Mouse (Mus musculus) ES-Bruce4 (cell line): Measurements from ENCODE around the gene Ubtf. TPM values are rescaled to one million over a fixed set of nuclear protein-coding genes. Genes with fewer than 3 reads are reported as not detected.
A peak's percentile ranks its signal among the peaks of the same experiment; 100 is the strongest.

ENCODE experiments used
- H3K27ac ChIP-seq: 2 replicates; pipeline ENCODE4 v1.5.1; 2012; ENCODE audit warnings: low read length, inconsistent platforms; ENCODE audit not compliant: insufficient read depth
- H3K27me3 ChIP-seq: 2 replicates; pipeline ENCODE4 v1.6.1; 2012; ENCODE audit warnings: mild to moderate bottlenecking, low read length, inconsistent platforms; ENCODE audit not compliant: control insufficient read depth, poor library complexity, insufficient read depth, severe bottlenecking
- H3K36me3 ChIP-seq: 2 replicates; pipeline ENCODE4 v1.6.1; 2012; ENCODE audit warnings: inconsistent platforms, mild to moderate bottlenecking, low read length, moderate library complexity; ENCODE audit not compliant: control insufficient read depth, poor library complexity, insufficient read depth, severe bottlenecking
- H3K4me1 ChIP-seq: one replicate; pipeline ENCODE4 v1.8.1; 2011; ENCODE audit warnings: low read length; ENCODE audit not compliant: control insufficient read depth, insufficient read depth
- H3K4me3 ChIP-seq: 2 replicates; pipeline ENCODE4 v1.5.1; 2011; ENCODE audit warnings: low read depth, mild to moderate bottlenecking, low read length
- H3K9ac ChIP-seq: 2 replicates; pipeline ENCODE4 v1.6.1; 2012; ENCODE audit warnings: low read depth, mild to moderate bottlenecking, inconsistent platforms; ENCODE audit not compliant: poor library complexity, severe bottlenecking
- H3K9me3 ChIP-seq: replicated peaks from 2 replicates; pipeline ENCODE4 v1.6.1; 2012; ENCODE audit warnings: mild to moderate bottlenecking, low read length, inconsistent platforms; ENCODE audit not compliant: control insufficient read depth, poor library complexity, insufficient read depth, severe bottlenecking
- CTCF ChIP-seq: IDR thresholded peaks from one replicate; pipeline ENCODE4 v1.8.1; 2011; ENCODE audit warnings: low read depth, low read length
- EP300 ChIP-seq: IDR thresholded peaks from 2 replicates; pipeline ENCODE4 v1.6.1; 2011; ENCODE audit warnings: low read depth, low read length; ENCODE audit not compliant: insufficient read depth
- POLR2A ChIP-seq: IDR thresholded peaks from one replicate; pipeline ENCODE4 v1.8.1; 2011; ENCODE audit warnings: low read length; ENCODE audit not compliant: insufficient read depth
- polyA plus RNA-seq: library from polyadenylated mRNA; stranded (reverse); fragments of >200 nt; gene quantifications from 2 replicates; pipeline ENCODE4 v1.2.4, GENCODE M21; 2011; ENCODE audit warnings: low read depth; ENCODE audit not compliant: missing spikeins, insufficient read depth, insufficient read length

Gene Ubtf
- polyA plus RNA-seq, 1 experiment = 82.0 TPM

DNA sequence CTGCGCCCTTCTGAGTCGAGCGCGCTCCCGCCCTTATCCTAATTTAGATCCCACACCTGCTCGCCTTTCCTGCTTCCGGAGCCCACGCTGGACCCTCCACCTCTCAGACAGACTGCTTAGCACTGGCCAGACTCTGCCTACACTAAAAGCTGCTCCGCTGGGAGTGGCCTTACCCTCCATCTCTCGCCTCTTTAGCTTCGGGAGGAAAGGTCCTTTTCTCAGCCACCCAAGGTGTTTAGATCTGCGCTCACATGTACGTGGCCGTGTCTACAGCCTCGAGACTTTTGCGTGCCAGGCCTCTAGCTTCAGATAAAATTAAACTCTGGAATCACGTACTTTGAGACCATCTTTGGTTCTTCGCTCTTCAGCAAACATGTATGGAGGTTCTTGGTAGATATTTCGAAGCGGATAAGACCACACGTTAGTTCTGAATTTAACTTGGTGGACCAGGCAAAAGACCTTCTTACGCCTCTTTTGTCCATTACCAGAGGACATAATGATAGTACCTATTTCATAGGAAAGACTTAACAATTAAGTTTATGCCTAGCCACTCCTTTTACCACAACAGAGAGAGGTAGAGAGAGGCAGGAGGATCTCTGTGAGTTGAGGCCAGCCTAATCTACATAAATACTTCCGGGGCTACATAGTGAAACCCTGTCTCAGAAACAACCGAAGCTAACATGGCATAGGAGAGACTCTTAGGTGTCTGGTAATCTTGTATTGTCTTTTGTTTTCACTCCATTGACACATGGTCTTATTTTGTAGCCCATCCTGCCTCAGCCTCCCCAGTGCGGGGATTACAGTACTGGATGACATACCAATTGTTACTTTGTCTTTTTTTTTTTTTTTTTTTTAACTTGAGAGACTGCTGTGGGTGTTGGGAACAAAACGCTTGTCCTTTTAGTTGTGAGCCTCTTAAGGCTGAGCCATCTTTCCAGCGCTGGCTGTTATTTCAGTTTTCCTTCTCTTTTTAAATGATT is 21.7 kb downstream of the Ubtf start:
- peak overlapping the region; percentile 99 for H3K9ac ChIP-seq
- peaks cover 3% of the 10 kb centered on the region for H3K4me1 ChIP-seq
- H3K27me3 ChIP-seq = no peaks in the 10 kb centered on the region
- no peaks in the 10 kb centered on the region for H3K9me3 ChIP-seq
- H3K4me3 ChIP-seq = peak overlapping the region; percentile 80
- peak overlapping the region; percentile 92 for H3K27ac ChIP-seq
- peaks cover 16% of the 10 kb centered on the region for H3K36me3 ChIP-seq
- TF ChIP-seq POLR2A = no peak
- TF ChIP-seq EP300 = no peak
- no peak for TF ChIP-seq CTCF

DNA sequence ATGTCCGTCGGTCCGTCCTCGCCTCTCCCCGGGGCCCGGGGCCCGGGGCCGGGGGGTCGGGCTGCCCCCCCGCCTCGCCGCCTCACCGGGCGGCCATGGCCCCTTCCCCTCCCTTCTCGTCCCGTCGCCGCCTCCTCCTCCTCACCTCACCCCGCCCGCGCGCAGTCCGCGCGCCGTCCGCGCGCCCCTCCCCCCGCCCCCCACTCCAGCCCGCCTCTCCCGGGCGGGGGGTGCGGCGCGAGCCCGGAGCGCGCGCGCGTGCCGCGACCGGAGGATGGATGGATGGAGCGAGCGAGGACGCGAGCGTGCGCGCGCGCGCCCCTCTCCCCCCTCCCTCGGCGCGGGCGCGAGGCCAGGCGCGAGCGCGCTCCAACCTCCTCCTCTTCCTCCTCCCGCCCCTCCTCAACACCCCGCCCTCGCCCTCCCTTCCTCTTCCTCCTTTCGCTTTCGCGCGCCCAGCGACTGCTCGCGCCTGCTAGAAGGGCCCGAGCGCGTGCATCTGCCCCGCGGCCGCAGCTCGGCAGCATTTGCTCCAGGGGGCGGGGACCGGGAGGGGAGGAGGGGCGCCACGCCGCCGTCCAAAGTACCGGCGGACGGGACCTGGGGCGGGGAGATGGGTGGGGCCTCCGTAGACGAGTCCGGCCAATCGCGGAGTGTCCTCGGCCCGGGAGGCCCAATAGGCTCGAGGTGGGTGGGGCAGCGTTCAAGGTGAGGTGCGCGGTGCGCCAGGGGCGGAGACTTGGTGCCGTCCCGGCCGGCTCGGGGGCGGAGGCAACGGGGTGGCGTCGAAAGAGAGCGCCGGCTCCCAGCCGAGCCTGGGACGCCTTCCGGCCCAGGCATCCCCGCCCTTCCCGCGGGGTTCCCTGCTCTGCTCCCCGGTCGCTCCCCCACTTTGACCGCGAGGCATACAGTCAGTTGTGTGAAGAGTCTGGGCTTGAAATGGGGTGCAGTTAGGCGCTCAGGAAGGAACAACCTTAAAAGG is 22.8 kb downstream of the Ubtf start, which contains the start of gene Atxn7l3:
Atxn7l3 (minus strand) TSS at position 141 of the 982 bp plus-strand sequence.
- peak; percentile 64 for TF ChIP-seq POLR2A
- TF ChIP-seq CTCF = no peak
- TF ChIP-seq EP300 = 0 out of 2 replicates have a peak, but pooled peaks have one; percentile 5
- H3K4me1 ChIP-seq = peaks cover 3% of the 10 kb centered on the region
- peaks cover 27% of the 10 kb centered on the region for H3K36me3 ChIP-seq
- peak within 1 kb of the TSS; percentile 92 for H3K27ac ChIP-seq
- H3K27me3 ChIP-seq = no peaks in the 10 kb centered on the region
- peak within 1 kb of the TSS; percentile 80 for H3K4me3 ChIP-seq
- peak within 1 kb of the TSS; percentile 99 for H3K9ac ChIP-seq
- H3K9me3 ChIP-seq = no peaks in the 10 kb centered on the region

DNA sequence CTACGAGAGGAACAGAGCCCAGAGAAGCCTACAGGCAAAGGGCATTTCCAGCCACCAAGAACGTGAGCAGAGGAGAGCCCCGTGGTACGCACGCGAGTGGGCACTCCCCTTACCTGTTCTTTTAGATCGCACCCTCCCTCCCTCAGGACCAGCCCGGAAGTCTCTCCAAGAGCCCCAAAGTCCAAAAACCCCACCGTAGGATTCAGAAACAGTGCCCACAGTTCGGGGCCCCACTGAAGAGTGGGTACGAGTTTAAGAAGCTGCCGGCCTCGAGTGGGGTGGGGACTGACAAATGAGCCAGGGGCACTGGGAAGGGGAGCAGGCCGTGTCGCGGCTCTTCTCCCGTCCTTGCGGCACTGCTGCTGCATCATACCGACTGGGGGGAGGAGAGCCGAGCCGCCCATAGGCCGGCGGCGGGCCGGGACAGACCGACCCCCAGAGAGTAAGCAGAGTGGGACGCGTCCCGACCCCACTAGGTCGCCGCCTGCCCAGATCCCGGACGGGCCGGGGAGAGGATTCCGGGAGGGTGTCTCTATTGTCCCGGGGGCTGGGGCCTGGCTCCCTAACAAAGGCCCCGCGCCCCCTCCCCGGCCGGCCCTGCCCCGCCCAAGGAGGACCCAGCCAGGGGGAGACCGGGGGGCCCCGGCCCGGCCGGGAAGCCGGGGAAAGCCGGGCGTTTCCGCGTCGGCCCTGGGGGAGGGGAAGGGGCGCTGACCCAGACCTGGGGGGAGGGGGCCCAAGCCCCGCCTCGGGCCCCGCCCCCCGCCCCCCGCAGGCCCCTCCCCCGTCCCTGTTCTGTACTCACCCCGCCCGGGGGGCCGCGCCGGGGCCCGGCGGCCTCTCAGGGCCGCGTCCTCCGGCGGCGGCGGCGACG is 23.7 kb downstream of the Ubtf start:
- H3K9me3 ChIP-seq = no peaks in the 10 kb centered on the region
- H3K9ac ChIP-seq = peak overlapping the region; percentile 99
- TF ChIP-seq POLR2A = no peak
- no peak for TF ChIP-seq CTCF
- no peak for TF ChIP-seq EP300
- H3K36me3 ChIP-seq = peaks cover 35% of the 10 kb centered on the region
- 0 out of 2 replicates have a peak overlapping the region, but pooled peaks have one; percentile 43 for H3K27ac ChIP-seq
- H3K4me3 ChIP-seq = peak overlapping the region; percentile 64
- H3K27me3 ChIP-seq = no peaks in the 10 kb centered on the region
- peaks cover 3% of the 10 kb centered on the region for H3K4me1 ChIP-seq

DNA sequence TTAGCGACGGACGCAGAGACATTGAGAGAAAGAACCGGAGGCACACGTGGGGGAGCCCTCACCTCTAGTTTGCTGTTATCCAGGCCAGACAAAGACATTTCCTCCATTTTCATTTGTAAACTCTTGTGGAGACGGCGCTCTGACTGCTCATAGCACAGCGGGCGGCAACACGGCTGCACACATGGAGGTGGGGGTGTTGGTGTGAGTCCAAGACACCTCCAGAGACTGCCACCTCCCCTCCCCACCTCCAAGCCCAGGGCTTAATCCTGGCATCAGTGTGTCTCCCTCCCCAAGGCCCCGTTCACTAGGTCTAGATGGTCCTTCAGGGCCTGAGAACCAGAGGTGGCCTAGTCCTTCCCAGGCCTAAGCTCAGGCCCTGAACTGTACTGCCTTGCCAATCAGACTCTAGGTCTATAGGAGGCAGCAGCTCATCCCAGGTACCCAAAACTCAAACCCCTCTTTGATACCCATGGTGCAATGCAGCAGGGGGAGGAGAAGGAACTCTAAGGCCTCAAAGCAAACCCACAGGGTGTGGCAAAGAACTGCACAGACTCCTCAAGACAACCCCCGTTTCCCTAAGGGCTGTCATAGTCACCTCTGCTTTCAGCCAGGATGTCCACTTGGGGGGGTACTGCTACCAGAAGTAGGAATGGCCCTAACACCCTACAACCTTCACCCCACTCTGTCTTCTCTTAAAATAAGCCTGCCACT is 24.5 kb downstream of the Ubtf start:
- Histone ChIP-seq H3K4me3 (peak overlapping the region; percentile 64), H3K27me3 (no peaks in the 10 kb centered on the region), H3K9ac (peak overlapping the region; percentile 99), H3K4me1 (peaks cover 3% of the 10 kb centered on the region), H3K36me3 (peaks cover 35% of the 10 kb centered on the region), H3K27ac (no peak overlapping the region), H3K9me3 (no peaks in the 10 kb centered on the region)
- TF ChIP-seq EP300 (no peak), CTCF (no peak), POLR2A (no peak)

DNA sequence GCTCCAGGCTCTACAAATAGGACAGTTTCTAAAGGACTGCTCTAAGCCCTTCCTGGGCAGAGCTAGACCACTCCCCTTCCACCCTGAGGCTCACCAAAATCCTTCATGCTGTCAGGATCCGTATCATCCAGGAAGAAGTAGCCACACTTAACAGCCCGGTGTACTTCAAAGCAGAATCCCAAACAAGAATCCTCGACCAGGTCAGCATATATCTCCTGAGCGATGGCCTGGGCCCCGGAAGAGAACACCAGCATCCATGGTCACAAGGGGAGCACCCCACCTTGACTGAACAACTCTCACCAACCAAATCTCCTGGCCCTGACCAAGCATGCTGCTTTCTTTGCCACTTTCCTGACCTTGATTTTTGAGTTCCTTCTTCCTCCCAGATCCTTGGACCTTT is 25.1 kb downstream of the Ubtf start:
- no peaks in the 10 kb centered on the region for H3K9me3 ChIP-seq
- H3K9ac ChIP-seq = 0 out of 2 replicates have a peak overlapping the region, but pooled peaks have one; percentile 99
- H3K27me3 ChIP-seq = no peaks in the 10 kb centered on the region
- H3K4me3 ChIP-seq = no peak overlapping the region
- H3K36me3 ChIP-seq = peaks cover 35% of the 10 kb centered on the region
- TF ChIP-seq CTCF (no peak), POLR2A (no peak), EP300 (no peak)
- H3K27ac ChIP-seq = no peak overlapping the region
- H3K4me1 ChIP-seq = peaks cover 3% of the 10 kb centered on the region
